Mouse (Mus musculus): ENCODE measurements around the gene Rbm38.

Rbm38 gene

GRCm38 (mm10) chr2:173036611-173037010 is 16.3 kb downstream of the Rbm38 start:
- DNase-seq (ENCODE audit: low spot score), result no peak

DNA sequence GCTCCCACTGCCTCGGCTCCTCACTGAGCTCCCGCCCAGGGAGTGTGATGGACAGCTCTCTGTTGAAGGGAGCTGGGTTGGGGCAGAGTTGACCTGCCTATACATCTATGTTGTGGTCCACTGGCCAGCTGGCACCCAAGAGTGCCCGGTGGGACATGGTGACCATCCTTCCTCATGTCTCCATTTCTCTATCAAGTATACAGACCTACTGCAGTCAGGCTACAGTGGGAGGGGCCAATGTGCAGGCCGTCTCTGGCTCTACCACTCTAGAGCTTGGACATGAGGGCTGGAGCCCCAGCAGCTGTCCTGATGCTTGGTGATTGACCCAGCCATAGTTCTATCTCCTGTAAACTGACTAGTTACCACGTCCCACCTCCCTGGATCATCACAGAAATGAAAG is 17.0 kb downstream of the Rbm38 start:
- DNase-seq (ENCODE audit: low spot score), result no peak

DNA sequence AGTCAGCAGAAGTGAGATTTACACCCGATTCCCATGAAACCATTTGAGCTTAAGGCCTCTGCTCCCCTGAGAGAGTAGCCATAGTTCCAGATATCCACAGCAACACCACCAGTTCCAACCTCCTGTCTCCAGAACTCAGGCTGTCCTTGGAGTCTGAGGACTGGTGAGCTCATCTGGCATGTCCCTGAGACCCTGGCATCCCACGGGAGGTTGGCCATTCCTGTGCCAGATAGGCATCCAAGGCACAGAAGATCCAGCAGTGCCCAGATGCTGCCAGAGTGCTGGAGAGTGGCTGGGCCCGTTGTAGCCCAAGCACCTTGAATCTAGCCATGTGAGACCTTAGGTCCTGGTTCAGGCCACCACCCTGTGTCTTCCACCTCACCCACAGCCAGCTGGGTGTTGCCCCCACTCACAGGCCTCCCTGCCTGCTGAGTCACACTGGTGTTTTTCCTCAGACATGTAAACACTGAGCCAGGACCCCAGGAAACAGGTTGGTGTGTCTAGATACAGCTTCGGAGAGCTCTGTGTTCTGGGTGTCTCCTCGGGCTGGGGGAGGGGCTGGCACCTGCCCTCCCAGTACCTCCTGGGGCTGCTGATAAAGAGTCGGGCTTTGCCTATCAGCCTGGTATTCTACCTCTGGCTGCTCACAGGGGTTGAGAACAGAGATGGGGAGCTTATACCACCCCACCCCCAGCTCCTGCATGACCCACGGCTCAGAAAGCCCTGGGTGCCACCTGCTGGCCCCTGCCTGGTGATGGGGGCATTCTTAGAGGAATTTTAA is 17.7 kb downstream of the Rbm38 start:
- DNase-seq (ENCODE audit: low spot score), result no peak

- DNase-seq (ENCODE audit: low spot score), result no peak
Observed at GRCm38 (mm10) chr2:173039041-173039440, 18.7 kb downstream of the Rbm38 start.

DNA sequence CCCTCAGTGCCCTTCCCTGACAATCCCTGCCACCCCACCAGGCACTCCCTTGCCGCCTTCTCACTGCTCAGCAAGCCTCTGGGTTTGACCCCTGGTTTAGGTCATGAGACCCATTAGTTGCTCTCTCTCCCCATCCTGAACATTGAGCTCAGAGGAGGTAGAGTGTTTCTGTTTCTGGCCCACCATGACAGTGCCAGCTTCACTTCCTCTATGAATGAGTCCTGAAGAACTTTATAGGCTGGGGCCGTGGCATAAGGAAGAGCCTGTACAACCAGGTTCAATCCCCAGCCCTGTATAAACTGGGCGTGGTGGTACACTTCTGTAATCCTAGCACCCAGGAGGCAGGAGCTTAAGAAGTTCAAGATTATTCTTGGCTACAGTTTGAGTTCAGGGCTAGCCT is 20.5 kb downstream of the Rbm38 start:
- DNase-seq (ENCODE audit: low spot score), result no peak

GRCm38 (mm10) chr2:173041242-173041641 is 20.9 kb downstream of the Rbm38 start:
- DNase-seq (ENCODE audit: low spot score), result no peak

DNA sequence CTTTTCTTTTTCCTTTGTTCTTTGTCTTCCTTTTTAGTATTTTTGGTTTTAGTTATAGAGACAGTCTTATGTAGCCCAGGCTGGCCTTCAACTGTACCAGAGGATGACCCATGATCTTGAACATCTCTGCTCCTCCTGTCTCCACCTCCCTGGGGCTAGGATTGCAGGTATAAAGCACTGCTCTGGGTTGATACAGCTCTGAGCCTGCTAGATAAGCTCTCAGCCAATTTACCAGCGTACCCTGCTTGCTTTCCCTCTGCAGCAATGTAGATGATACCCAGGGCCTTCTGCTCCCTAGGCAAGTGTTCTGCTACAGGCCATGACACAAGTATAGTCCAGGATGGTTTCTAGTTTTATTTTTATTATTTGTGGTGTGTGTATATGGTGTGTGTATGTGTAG is 21.6 kb downstream of the Rbm38 start:
- DNase-seq (ENCODE audit: low spot score), result no peak

DNA sequence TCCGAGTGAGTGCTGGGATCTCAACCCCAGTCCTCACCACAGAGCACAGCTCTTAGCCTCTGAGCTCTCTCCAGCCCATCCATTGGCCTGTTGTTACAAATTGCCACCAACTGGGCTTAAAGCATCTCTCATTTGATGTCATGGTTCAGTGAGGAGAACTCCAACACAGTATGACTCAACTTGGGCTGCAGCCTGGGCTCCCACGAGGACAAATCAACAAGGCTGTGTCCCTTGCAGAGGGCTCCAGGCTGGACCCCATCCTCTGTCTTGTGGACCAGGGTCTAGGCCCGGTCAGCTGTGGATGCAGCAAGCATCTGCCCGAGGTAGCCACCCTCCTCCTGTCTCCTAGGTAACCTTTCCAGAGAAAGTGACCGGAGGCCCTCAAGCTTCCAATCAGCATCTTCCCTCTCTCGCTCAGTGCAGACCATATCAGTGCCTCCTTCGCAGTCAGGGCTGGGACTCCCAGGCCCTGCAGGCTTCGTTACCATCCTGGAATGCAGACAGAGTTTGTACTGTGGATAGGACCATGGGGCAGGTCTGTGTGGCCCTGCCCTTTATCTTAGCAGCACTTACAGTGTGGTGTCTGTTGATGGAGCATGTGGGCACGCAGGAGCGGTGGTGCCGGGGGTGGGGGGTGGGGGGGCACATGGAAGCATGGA is 22.3 kb downstream of the Rbm38 start:
- DNase-seq (ENCODE audit: low spot score), result no peak

DNA sequence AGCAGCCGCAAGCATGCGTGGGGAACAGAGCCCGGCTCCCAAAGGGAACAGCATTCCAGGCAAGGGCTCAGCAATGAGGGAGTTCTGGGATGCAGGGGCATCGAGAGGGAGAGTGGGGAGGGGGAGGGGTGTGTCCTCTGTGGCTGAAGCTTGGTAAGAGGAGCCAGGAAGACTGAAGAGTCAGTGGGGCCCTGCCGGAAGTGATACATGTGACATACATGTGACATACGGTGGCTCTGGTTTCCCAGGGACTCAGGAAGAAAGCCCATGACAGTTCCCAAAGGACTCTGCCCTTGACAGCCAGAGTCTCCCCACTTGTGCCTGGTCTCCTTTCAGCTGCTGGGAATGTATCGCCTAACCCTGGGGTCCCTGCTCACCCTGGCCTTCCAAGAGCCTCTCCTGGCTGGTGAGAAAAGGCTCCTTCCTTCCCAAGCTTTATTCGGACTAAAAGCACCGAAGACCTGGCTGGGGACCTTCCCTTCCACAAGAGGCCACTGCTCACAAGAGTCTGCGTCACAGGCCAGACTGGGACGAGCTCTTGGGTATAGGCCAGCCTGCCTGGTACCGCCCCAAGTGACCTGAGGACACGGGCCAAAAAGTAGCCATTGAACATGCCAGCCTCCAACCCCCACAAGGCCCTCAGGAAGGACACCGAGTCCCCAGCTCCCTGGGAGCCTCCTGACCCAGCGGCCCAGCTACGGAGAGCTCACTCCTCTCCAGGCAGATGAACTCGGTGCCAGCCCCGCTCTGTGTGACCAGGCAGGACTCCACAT is 24.1 kb downstream of the Rbm38 start:
- DNase-seq (ENCODE audit: low spot score), result no peak

- DNase-seq (ENCODE audit: low spot score), result no peak
Observed at GRCm38 (mm10) chr2:173046582-173047297, 26.4 kb downstream of the Rbm38 start.

DNA sequence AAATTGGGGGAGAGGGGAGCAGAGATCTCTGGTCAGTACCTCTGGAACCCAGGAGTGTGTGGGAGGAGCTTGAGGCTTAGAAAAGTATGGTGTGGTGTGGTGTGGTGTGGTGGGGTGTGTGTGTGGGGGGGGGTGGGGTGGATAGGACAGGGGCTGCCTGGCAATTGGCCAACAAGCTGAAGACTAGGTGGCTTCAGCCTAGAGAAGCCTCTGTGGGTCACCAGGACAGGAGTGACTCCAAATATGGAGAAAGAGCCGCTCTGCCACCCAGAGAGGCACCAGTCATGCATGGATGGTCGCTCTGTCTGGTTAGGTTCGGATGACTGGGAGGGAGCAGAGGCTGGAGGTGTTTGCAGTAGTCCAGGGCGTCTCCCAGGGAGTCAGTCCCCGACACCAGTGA is 27.2 kb downstream of the Rbm38 start:
- DNase-seq (ENCODE audit: low spot score), result no peak

GRCm38 (mm10) chr2:173048041-173048745 is 27.9 kb downstream of the Rbm38 start:
- no peak for DNase-seq (ENCODE audit: low spot score)

- no peak for DNase-seq (ENCODE audit: low spot score)
Observed at GRCm38 (mm10) chr2:173049231-173049630, 28.9 kb downstream of the Rbm38 start.

DNA sequence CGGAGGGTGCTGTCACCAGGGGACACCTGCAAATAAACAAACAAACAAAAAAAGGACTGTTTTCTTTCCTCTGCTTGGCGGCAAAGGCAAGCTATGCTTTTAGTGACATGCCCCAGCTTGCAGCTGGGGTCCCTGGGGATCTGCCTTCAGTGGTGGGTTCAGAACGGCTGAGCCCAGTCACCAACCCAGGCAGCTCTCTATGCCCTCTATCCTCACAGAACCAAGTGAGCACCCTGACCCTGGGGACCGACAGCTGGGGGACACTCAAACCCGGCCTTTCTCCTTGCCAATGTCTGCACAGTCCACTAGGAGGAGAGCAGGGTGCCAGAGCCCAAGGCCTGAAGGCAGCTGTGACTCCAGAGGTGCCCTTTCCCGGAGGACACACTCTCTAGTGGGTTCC is 29.5 kb downstream of the Rbm38 start:
- no peak for DNase-seq (ENCODE audit: low spot score)

GRCm38 (mm10) chr2:173050604-173051382 is 30.5 kb downstream of the Rbm38 start:
- DNase-seq (ENCODE audit: low spot score), result no peak

DNA sequence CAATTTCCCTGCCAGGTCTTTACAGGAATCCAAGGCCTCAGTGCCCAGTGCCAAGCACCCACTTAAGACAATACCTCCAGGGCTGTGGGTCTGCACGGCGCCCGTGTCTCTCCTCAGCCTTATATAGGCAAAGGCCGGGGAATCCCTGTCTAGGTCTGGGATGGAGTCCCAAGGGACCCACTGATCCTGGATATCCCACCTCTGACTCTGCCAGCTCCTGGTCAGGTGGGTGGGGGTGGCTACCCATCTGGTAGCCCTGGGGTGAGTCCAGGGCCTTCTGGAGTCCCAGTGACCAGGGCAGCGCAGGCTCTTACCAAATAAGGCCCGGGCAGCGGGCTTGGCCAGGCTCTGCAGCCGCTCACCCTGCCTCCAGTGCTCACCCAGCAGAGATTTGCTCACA is 32.6 kb downstream of the Rbm38 start:
- DNase-seq (ENCODE audit: low spot score), result no peak

DNA sequence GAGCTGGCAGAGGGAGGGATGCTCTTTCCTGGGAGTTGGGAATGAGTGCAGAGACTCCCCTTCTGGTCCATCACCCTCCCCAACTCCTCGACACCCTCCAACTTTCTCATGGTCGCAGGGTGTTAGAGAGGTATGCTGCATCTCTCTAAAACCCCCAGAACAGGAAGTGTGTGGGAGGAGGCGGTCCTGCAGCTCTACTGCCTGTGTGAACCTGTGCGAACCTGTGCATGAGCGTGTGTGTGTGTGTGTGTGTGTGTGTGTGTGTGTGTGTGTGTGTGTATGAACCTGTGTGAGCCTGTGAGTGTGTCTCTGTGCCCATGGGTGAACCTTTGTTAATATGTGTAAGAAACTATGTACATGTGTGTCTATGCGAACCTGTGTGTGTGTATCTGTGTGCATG is 33.5 kb downstream of the Rbm38 start:
- no peak for DNase-seq (ENCODE audit: low spot score)

DNA sequence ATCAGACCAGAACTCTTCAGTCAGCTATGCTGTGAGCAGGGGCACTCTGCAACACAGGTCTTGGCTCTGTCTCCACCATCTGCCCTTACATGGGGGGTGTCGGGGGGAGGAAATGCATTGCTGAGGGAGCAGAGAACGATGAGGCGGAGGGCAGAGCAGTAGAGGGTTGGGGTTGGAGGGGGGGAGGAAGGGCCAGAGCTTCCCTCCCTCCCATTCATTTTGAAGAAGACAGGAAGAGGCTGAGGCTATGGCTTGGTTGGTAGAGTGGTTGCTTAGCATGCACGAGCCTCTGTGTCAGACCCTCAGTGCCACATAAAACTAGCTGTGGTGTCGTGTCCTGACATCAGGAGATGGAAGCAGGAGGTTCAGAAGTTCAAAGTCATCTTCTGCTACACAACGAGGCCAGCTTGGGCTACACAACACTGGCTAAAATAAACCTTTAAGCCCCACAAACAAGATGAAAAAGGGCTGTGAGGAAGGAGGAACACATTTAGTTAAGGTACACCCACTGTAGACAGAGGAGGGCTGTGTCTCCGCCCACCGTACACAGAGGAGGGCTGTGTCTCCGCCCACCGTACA is 36.1 kb downstream of the Rbm38 start:
- no peak for DNase-seq (ENCODE audit: low spot score)

- no peak for DNase-seq (ENCODE audit: low spot score)
Observed at GRCm38 (mm10) chr2:173056882-173057315, 36.6 kb downstream of the Rbm38 start.

- no peak for DNase-seq (ENCODE audit: low spot score)
Observed at GRCm38 (mm10) chr2:173057623-173058022, 37.3 kb downstream of the Rbm38 start.

Data from layer of hippocampus, adult 11-12 months (tissue).